Mouse (Mus musculus): ENCODE results near the gene Parp12.

- TF ChIP-seq POLR2A (IDR thresholded peaks at IDR 0.05; ENCODE audit: borderline replicate concordance, control insufficient read depth, low read depth, low read length) (no peak), CTCF (IDR thresholded peaks at IDR 0.05; ENCODE audit: control insufficient read depth, insufficient read depth, low read length) (no peak)
Measured at GRCm38 (mm10) chr6:39131480-39131879, 13.3 kb upstream of the Parp12 start.
